Mouse (Mus musculus) kidney, adult 18-20 months (tissue): ENCODE measurements at regions not wholly inside any gene's neighbourhood (a gene's known extent, or its start where the extent isn't known, plus 50 kb on each side); places are given as distances from the start of the nearest gene placed in this dataset.

Source experiments
- DNase-seq: peaks from one replicate; pipeline ENCODE4 v3.0.0; 2021

- DNase-seq: no peak
These were observed 214.5 kb upstream of the Nbea start for GRCm38 (mm10) chr3:56397851-56398496.

GRCm38 (mm10) chr3:56393134-56393533, 209.6 kb upstream of the Nbea start:
- no peak for DNase-seq

- no peak for DNase-seq
These were observed 196.8 kb upstream of the Nbea start for GRCm38 (mm10) chr3:56380316-56380715.

- DNase-seq: no peak
These were observed 196.0 kb upstream of the Nbea start for GRCm38 (mm10) chr3:56379500-56379899.

- DNase-seq: no peak
These were observed 179.0 kb upstream of the Nbea start for GRCm38 (mm10) chr3:56362543-56362942.

GRCm38 (mm10) chr3:56357035-56357701, 173.7 kb upstream of the Nbea start:
- DNase-seq: no peak

- no peak for DNase-seq
These were observed 172.8 kb upstream of the Nbea start for GRCm38 (mm10) chr3:56356163-56356882.
